Mouse (Mus musculus) G1E (cell line): ENCODE data around the gene St6gal1. TPM values are rescaled to one million over a fixed set of nuclear protein-coding genes. Genes with fewer than 3 reads are reported as not detected.

Experiments
- ATAC-seq: 2 replicates; pipeline ENCODE4 v1.8.0; 2016; ENCODE audit warnings: mild to moderate bottlenecking; ENCODE audit not compliant: insufficient number of reproducible peaks, poor library complexity, low FRiP score, severe bottlenecking; ENCODE audit errors: extremely low read depth
- DNase-seq: peaks from one replicate; pipeline ENCODE4 v3.0.0; 2012; ENCODE audit warnings: low spot score
- H3K27me3 ChIP-seq: 2 replicates; pipeline ENCODE4 v1.6.1; 2012; ENCODE audit warnings: mild to moderate bottlenecking, low read length, inconsistent platforms; ENCODE audit not compliant: insufficient read depth
- H3K36me3 ChIP-seq: replicated peaks from 2 replicates; pipeline ENCODE3; 2012; ENCODE audit warnings: mild to moderate bottlenecking, inconsistent platforms
- H3K4me1 ChIP-seq: 2 replicates; pipeline ENCODE4 v1.6.1; 2012; ENCODE audit warnings: low read depth, low read length, inconsistent platforms, mixed read lengths; ENCODE audit not compliant: insufficient read depth
- H3K4me3 ChIP-seq: 2 replicates; pipeline ENCODE4 v1.5.1; 2012; ENCODE audit warnings: low read depth, mild to moderate bottlenecking, inconsistent platforms, low read length, moderate library complexity, mixed read lengths
- H3K9me3 ChIP-seq: replicated peaks from 2 replicates; pipeline ENCODE4 v1.6.1; 2012; ENCODE audit warnings: inconsistent platforms
- CTCF ChIP-seq: IDR thresholded peaks from 2 replicates; pipeline ENCODE4 v1.5.1; 2012; ENCODE audit warnings: low read depth, low read length, inconsistent platforms, mixed read lengths
- GATA1 ChIP-seq: IDR thresholded peaks from 2 replicates; pipeline ENCODE4 v1.6.1; 2012; ENCODE audit warnings: borderline replicate concordance, low read length, inconsistent platforms, mixed read lengths
- GATA2 ChIP-seq: IDR thresholded peaks from 2 replicates; pipeline ENCODE4 v1.6.1; 2012; ENCODE audit warnings: low read depth, low read length, inconsistent platforms, borderline replicate concordance
- POLR2AphosphoS5 ChIP-seq: IDR thresholded peaks from 2 replicates; pipeline ENCODE4 v1.6.1; 2012; ENCODE audit warnings: low read depth, low read length, inconsistent platforms; ENCODE audit not compliant: insufficient replicate concordance
- TAL1 ChIP-seq: conservative IDR thresholded peaks from 2 replicates; pipeline ENCODE4 v1.6.1; 2012; ENCODE audit warnings: low read depth, low read length, inconsistent platforms, mixed read lengths
- polyA plus RNA-seq: library from polyadenylated mRNA; stranded (reverse); fragments of >175 nt; gene quantifications from 2 replicates; pipeline ENCODE4 v1.2.3, GENCODE M21; 2012
- total RNA-seq, 2 experiments: library from RNA; stranded (forward) in 1 of 2; stranded (reverse) in 1 of 2; fragments of 200-1000 nt in 1 of 2; fragments of >200 nt in 1 of 2; fragmentation: Nextera tagmentation in 1 of 2; gene quantifications; 2 replicates each; pipeline ENCODE4 v1.2.3; 2014 to 2017

Gene St6gal1
- total and polyA plus RNA-seq, 3 experiments, result 0.24 to 4.0 (median 3.0) TPM

DNA sequence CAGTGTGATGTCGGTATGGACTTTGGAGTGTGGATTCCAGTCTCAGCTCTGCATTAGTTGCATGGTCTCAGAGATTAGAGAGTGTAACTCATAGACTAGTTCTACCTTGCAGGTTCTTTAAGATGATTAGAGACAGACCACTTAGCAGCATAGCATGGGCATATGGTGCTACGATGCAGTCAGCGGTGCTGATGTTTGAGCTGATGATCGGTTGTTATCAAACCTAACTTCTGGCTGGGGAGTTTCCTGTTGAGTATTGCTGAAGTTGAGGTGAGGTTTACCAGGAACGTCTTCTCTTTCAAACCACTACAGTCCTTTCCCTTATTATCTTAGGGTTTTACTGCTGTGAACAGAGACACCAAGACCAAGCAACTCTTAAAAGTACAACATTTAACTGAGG lies 57.7 kb downstream of the St6gal1 start:
- H3K27me3 ChIP-seq, result no peaks in the 10 kb centered on the region
- no peaks in the 10 kb centered on the region for H3K36me3 ChIP-seq
- no peaks in the 10 kb centered on the region; the same call in 1 of the 2 replicates for H3K9me3 ChIP-seq
- DNase-seq (no peak), ATAC-seq (peak; percentile 74)
- TF ChIP-seq TAL1 (no peak; the same call in 1 of the 2 replicates), POLR2AphosphoS5 (no peak), GATA1 (no peak), CTCF (no peak), GATA2 (no peak)
- peaks cover 10% of the 10 kb centered on the region for H3K4me1 ChIP-seq
- no peak overlapping the region for H3K4me3 ChIP-seq

DNA sequence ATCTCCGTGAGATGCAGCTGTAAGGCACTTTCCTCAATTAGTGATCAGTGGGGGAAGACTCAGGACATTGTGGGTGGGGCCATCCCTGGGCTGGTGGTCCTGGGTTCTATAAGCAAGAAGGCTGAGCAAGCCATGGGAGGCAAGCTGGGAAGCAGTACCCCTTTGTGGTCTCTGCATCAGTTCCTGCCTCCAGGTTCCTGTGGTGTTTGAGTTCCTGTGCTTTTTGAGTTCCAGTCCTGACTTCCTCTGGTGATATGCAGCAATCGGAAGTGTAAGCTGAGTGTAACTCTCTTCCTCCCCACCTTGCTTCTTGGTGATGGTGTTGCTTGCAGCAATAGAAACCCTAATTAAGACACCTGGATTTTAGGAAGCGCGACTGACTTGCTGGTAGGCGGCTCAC lies 58.4 kb downstream of the St6gal1 start:
- DNase-seq (no peak), ATAC-seq (no peak)
- Histone ChIP-seq H3K4me3 (no peak overlapping the region), H3K36me3 (no peaks in the 10 kb centered on the region), H3K4me1 (peaks cover 10% of the 10 kb centered on the region), H3K9me3 (no peaks in the 10 kb centered on the region; the same call in 1 of the 2 replicates), H3K27me3 (no peaks in the 10 kb centered on the region)
- TF ChIP-seq GATA2 (no peak), POLR2AphosphoS5 (no peak), CTCF (no peak), TAL1 (no peak)

DNA sequence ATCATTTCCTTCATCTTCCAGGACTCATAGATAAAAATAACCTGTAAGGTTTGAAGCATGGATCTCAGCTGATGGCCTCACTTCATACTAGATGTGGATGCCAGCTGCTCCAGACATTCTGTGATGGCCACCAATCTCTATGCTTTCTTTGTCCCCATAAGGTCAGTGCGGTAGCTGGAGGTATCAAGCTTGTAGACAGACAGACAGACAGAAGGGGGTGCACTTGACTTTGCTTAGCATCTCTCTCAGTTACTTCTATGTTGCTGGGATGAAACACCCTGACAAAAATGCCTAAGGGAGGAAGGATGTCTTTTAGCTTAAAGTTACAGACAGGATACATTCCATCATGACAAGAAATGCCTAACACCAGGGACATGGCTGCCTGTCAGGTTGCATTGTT lies 59.1 kb downstream of the St6gal1 start:
- H3K4me1 ChIP-seq, result peaks cover 10% of the 10 kb centered on the region
- TF ChIP-seq CTCF (no peak), GATA2 (no peak), POLR2AphosphoS5 (no peak), GATA1 (no peak), TAL1 (no peak)
- no peaks in the 10 kb centered on the region for H3K36me3 ChIP-seq
- no peak overlapping the region for H3K4me3 ChIP-seq
- no peaks in the 10 kb centered on the region; the same call in 1 of the 2 replicates for H3K9me3 ChIP-seq
- DNase-seq, result no peak
- no peak for ATAC-seq
- no peaks in the 10 kb centered on the region for H3K27me3 ChIP-seq

DNA sequence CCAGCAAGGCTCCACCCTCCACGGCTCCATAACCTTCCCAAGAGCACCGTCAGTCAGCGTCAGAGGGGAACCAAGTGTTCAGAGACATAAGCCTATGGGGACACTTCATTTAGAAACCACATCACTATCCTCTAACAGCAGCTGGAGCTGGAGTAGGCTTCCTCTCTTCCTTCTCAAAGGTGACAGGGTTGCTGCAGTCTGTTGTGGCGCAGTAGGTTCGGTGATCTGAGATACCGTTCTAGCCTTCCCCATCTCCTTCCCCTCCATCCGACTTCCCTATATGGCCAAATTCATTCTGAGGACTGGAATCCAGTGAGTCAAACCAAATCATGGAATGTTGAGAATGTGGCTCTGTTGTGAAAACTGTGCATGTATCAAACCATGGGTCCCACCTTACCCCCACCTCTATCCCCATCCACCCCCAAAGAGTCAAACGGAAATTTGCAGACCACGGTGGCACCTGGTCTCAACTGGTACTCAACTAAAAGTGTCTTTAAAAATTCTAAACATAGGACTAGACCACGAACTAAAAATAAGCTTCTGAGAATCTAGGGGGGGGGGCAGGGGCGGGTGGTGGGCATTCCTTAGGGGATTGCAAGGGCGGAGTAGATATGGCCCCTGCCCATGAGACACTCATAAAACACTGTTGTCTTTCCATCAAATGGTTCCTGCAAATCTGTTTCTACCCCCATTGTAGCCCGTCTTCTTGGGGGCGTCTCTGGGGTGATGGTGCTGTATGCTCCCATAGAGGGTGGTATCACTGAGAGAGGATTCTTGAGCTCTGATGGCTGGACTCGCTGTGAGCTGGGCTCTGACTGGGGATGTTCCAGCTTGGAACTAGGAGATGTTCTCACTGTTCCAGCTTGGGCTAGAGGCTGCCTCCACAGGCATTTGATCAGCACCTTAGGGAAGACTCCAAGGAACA lies 60.2 kb downstream of the St6gal1 start:
- TF ChIP-seq CTCF (no peak), POLR2AphosphoS5 (no peak), GATA2 (no peak), GATA1 (no peak), TAL1 (no peak)
- Histone ChIP-seq H3K4me1 (peaks cover 9% of the 10 kb centered on the region), H3K4me3 (no peak overlapping the region), H3K9me3 (no peaks in the 10 kb centered on the region; the same call in 1 of the 2 replicates), H3K36me3 (no peaks in the 10 kb centered on the region), H3K27me3 (no peaks in the 10 kb centered on the region)
- ATAC-seq (no peak), DNase-seq (no peak)

DNA sequence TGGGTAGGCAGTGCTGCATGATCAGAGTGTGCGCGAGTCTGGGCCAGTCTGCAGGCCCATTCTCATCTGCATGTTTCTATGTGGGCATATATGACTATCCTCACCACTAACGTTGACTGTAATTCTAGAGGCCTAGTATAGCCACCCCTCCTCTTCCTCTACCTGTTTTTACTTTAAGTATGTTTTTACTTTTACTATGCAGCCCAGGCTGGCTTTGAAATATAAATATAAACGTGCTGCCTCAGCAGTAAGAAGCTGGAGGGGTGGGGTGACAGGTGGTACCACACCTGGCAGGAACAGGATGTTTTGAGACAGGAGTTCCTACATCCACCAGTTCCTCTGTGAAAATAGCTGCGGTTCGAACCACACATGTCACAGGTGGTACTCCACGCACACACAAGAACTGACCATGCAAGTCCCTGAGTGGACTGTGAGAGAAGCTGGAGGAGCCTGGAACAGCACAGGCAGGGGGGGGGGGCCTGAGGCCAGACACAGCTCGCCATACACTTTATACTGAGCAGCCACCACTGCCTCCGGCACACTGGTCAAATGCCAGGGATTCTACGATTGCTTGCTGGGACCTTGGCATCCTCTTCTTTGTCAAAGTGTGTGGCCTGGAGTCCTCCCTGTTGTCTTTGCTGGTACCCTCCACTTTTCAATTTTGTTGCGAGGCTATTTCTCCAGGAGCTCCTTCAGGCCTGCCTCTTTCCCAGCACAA lies 62.0 kb downstream of the St6gal1 start:
- ATAC-seq, result no peak
- Histone ChIP-seq H3K4me3 (no peak overlapping the region), H3K4me1 (peaks cover 4% of the 10 kb centered on the region; the same call in 1 of the 2 replicates), H3K9me3 (no peaks in the 10 kb centered on the region; the same call in 1 of the 2 replicates), H3K27me3 (no peaks in the 10 kb centered on the region), H3K36me3 (no peaks in the 10 kb centered on the region)
- TF ChIP-seq TAL1, result no peak
- no peak for TF ChIP-seq CTCF
- no peak for TF ChIP-seq GATA1
- TF ChIP-seq POLR2AphosphoS5, result no peak
- TF ChIP-seq GATA2, result no peak
- DNase-seq, result no peak
